16 mouse cellular contexts compared by ENCODE assay signal in genomic region chr15:83422299-83422981, GRCm38 (mm10). TPM values are rescaled to one million over a fixed set of nuclear protein-coding genes. Genes with fewer than 3 reads are reported as not detected.
DNase-seq lines count a peak whose midpoint lies in the region; ATAC-seq and TF ChIP-seq lines count a peak whose summit lies in the region.
"Had no signal": no experiment of that assay in that cellular context is flagged by ENCODE, and none has a peak within 500 bp of the region (broad histone marks: within the 10 kb centered on the region; RNA-seq: fewer than 3 reads in every experiment).

No protein-coding gene starts in this region.

- no peaks in the 10 kb centered on the region; the same call in none of the 2 replicates for H3K79me2 ChIP-seq in heart, adult 2 months (replicated peaks; ENCODE audit: control insufficient read depth, insufficient read depth, low read length)

- intact Hi-C loops in heart, adult 2 months (cut with DNase I): no loop called here

- no peak for TF ChIP-seq CTCF in heart, adult 2 months (IDR thresholded peaks at IDR 0.05)
- no peak for TF ChIP-seq CTCF in G1E (IDR thresholded peaks at IDR 0.05; ENCODE audit: low read depth, low read length)

- peak; percentile 35; the same call in 1 of the 2 replicates for TF ChIP-seq POLR2A in heart, adult 2 months (IDR thresholded peaks at IDR 0.05; ENCODE audit: insufficient read depth, low read depth, low read length)

- peaks cover 52% of the 10 kb centered on the region for H3K4me1 ChIP-seq in heart, adult 2 months (ENCODE audit: control insufficient read depth, insufficient read depth, low read length)
- H3K4me1 ChIP-seq in G1E (ENCODE audit: insufficient read depth, low read depth, low read length): peaks cover 65% of the 10 kb centered on the region
- H3K4me1 ChIP-seq in heart, embryonic 16.5 days (ENCODE audit: control insufficient read depth, insufficient read depth, low read length): peaks cover 68% of the 10 kb centered on the region

- H3K4me3 ChIP-seq in heart, adult 2 months: no peak overlapping the region
- H3K4me3 ChIP-seq in G1E (ENCODE audit: low read depth, low read length): peak overlapping the region; percentile 49; the same call in 1 of the 2 replicates
- no peak overlapping the region for H3K4me3 ChIP-seq in heart, embryonic 16.5 days (ENCODE audit: low read length)
- H3K4me3 ChIP-seq: limb, embryonic 10.5 days; neural tube, embryonic 15.5 days had no signal

- WGBS in heart, adult 2 months: 37% methylated on average over 15 of the region's 15 CpGs
- 69% methylated on average over 15 of the region's 15 CpGs for WGBS in heart, embryonic 16.5 days

- no peak overlapping the region for H3K9ac ChIP-seq in heart, adult 2 months (ENCODE audit: low read depth, low read length)
- no peak overlapping the region for H3K9ac ChIP-seq in heart, embryonic 16.5 days (ENCODE audit: low read length)
- H3K9ac ChIP-seq: neural tube, embryonic 15.5 days had no signal

- no peaks in the 10 kb centered on the region for H3K27me3 ChIP-seq in heart, adult 2 months (ENCODE audit: control insufficient read depth, insufficient read depth, low read length)
- no peaks in the 10 kb centered on the region for H3K27me3 ChIP-seq in G1E (ENCODE audit: insufficient read depth, low read length)
- H3K27me3 ChIP-seq in heart, embryonic 16.5 days (ENCODE audit: control insufficient read depth, insufficient read depth, low read length): no peaks in the 10 kb centered on the region
- H3K27me3 ChIP-seq: neural tube, embryonic 15.5 days had no signal

- H3K4me2 ChIP-seq in heart, embryonic 16.5 days (ENCODE audit: low read depth, low read length): peak overlapping the region; percentile 27; the same call in 1 of the 2 replicates
- H3K4me2 ChIP-seq: neural tube, embryonic 15.5 days had no signal

- peak; percentile 54 for ATAC-seq in G1E (ENCODE audit: extremely low read depth, insufficient number of reproducible peaks, low FRiP score, poor library complexity, severe bottlenecking)
- 0 out of 2 replicates have a peak, but pooled peaks have one; percentile 10 for ATAC-seq in heart, embryonic 16.5 days (replicated peaks; ENCODE audit: extremely low read depth, insufficient read depth, low FRiP score)
- peak; percentile 66 for ATAC-seq in megakaryocyte-erythroid progenitor cell, adult 5-6 weeks (replicated peaks; ENCODE audit: low FRiP score, low TSS enrichment, poor library complexity, severe bottlenecking)
- ATAC-seq: midbrain, embryonic 16.5 days had no signal

- H3K9me3 ChIP-seq in G1E (replicated peaks): no peaks in the 10 kb centered on the region
- no peaks in the 10 kb centered on the region for H3K9me3 ChIP-seq in heart, embryonic 16.5 days (replicated peaks; ENCODE audit: control insufficient read depth, low read length)
- H3K9me3 ChIP-seq: limb, embryonic 10.5 days; neural tube, embryonic 15.5 days had no signal

- no peak for TF ChIP-seq EP300 in heart, adult 2 months (IDR thresholded peaks at IDR 0.05; ENCODE audit: insufficient read depth, low read depth, low read length)

- peaks cover 32% of the 10 kb centered on the region for H3K36me3 ChIP-seq in heart, adult 2 months (ENCODE audit: control insufficient read depth, insufficient read depth, low read length)
- peaks cover 35% of the 10 kb centered on the region for H3K36me3 ChIP-seq in G1E (replicated peaks)
- no peaks in the 10 kb centered on the region for H3K36me3 ChIP-seq in heart, embryonic 16.5 days (ENCODE audit: control insufficient read depth, insufficient read depth)
- H3K36me3 ChIP-seq: limb, embryonic 10.5 days; neural tube, embryonic 15.5 days had no signal

- peak overlapping the region; percentile 78 for H3K27ac ChIP-seq in heart, adult 2 months
- H3K27ac ChIP-seq in heart, embryonic 16.5 days (ENCODE audit: low read length): peak overlapping the region; percentile 71
- H3K27ac ChIP-seq: limb, embryonic 10.5 days; neural tube, embryonic 15.5 days had no signal

- DNase-seq in heart, adult 2 months: no peak
- DNase-seq in heart, postnatal 4 days: no peak
- peak; percentile 35 for DNase-seq in G1E (ENCODE audit: low spot score)
- DNase-seq in yolk sac, embryonic 10.5 days (ENCODE audit: low spot score): no peak
- DNase-seq in urinary bladder, adult 2 months (ENCODE audit: low spot score): no peak
- DNase-seq in adrenal gland, postnatal 4 days (ENCODE audit: low spot score in 2 of 2): no peak
- DNase-seq: adrenal gland, postnatal 36 days; cerebellum, postnatal 36 days; lung, postnatal 14 days; right cerebral cortex, postnatal 14 days; thymus, adult 18-20 months had no signal

RNA-seq across cellular contexts. Expression of gene Pacsin2, which starts 42.0 kb away (rescaled TPM):
- 100 to 1,000 TPM; 200 to 246 TPM for total RNA-seq in heart, adult 2 months (2021)
- polyA plus RNA-seq in heart, adult 2 months (2012; rRNA removed): 111 and 169 TPM in 2 replicates
- 100 to 1,000 TPM; 136 to 147 TPM for total RNA-seq in heart, postnatal 4 days (2021)
- total RNA-seq in G1E (2014; fragmentation: Nextera tagmentation) (34.5 and 36.0 TPM in 2 replicates), G1E (2017) (41.6 and 45.2 TPM in 2 replicates)
- polyA plus RNA-seq in G1E (2012): 60.5 and 61.0 TPM in 2 replicates
- 73.3 and 74.2 TPM in 2 replicates for polyA plus RNA-seq in heart, embryonic 16.5 days (2015; fragmentation: Nextera tagmentation; extraction: Ambion mirVana)
- 86.5 and 107 TPM in 2 replicates for total RNA-seq in megakaryocyte-erythroid progenitor cell, adult 5-6 weeks (2014; fragmentation: Nextera tagmentation)
- total RNA-seq in megakaryocyte-erythroid progenitor cell, adult 5-6 weeks (2017): 123 and 138 TPM in 2 replicates
- polyA plus RNA-seq in urinary bladder, adult 2 months (2012; rRNA removed): 71.5 and 88.1 TPM in 2 replicates
- 10 to 100 TPM; 80.4 to 80.7 TPM for total RNA-seq in adrenal gland, postnatal 4 days (2021)

Comparison
In these comparisons a context has a peak if more than half of its experiments do, and no peak if none do; other contexts are left out.
1. ATAC-seq: peak in every context shown above with its lines; median percentile 66 in megakaryocyte-erythroid progenitor cell, adult 5-6 weeks; 54 in G1E; 10 in heart, embryonic 16.5 days.